In genomic region chr11:78751843-78752203, GRCm38 (mm10) we compare ENCODE assay signal across 8 mouse cellular contexts. TPM values are rescaled to one million over a fixed set of nuclear protein-coding genes. Genes with fewer than 3 reads are reported as not detected.
A peak's percentile ranks its signal among the peaks of the same experiment; 100 is the strongest.
DNase-seq lines count a peak whose midpoint lies in the region; ATAC-seq and TF ChIP-seq lines count a peak whose summit lies in the region.

No protein-coding gene starts in this region.

- H3K4me1 ChIP-seq in kidney, adult 2 months (ENCODE audit: control insufficient read depth, insufficient read depth, low read length): 0 out of 2 replicates have a peak, but pooled peaks cover 2% of the 10 kb centered on the region
- H3K4me1 ChIP-seq in brown adipose tissue, adult 24 weeks (ENCODE audit: control insufficient read depth, insufficient read depth, insufficient read length, low read length): peaks cover 8% of the 10 kb centered on the region
- H3K4me1 ChIP-seq in hindbrain, embryonic 14.5 days (replicated peaks; ENCODE audit: control insufficient read depth, insufficient read depth, low read length): peaks cover 13% of the 10 kb centered on the region
- peaks cover 16% of the 10 kb centered on the region for H3K4me1 ChIP-seq in midbrain, embryonic 13.5 days (replicated peaks)

- H3K27ac ChIP-seq in kidney, adult 2 months (ENCODE audit: insufficient read depth, low read depth, low read length): no peak overlapping the region
- no peak overlapping the region for H3K27ac ChIP-seq in brown adipose tissue, adult 24 weeks (replicated peaks; ENCODE audit: low read depth, low read length)
- peak overlapping the region; percentile 87 for H3K27ac ChIP-seq in hindbrain, embryonic 14.5 days
- peak overlapping the region; percentile 71 for H3K27ac ChIP-seq in midbrain, embryonic 13.5 days

- H3K4me3 ChIP-seq in kidney, adult 2 months (ENCODE audit: insufficient read depth, low read depth, low read length): peak overlapping the region; percentile 92
- H3K4me3 ChIP-seq in brown adipose tissue, adult 24 weeks (ENCODE audit: insufficient read depth, low read depth, low read length): peak overlapping the region; percentile 84
- H3K4me3 ChIP-seq in hindbrain, embryonic 14.5 days (replicated peaks; ENCODE audit: low read length): peak overlapping the region; percentile 70
- peak overlapping the region; percentile 69 for H3K4me3 ChIP-seq in midbrain, embryonic 13.5 days (replicated peaks)

- WGBS in kidney, adult 2 months: 3% methylated on average over 2 of the region's 2 CpGs
- 8% methylated on average over 2 of the region's 2 CpGs for WGBS in hindbrain, embryonic 14.5 days
- WGBS in midbrain, embryonic 13.5 days: 6% methylated on average over 2 of the region's 2 CpGs

- no peak for ATAC-seq in hindbrain, embryonic 14.5 days (ENCODE audit: low FRiP score)
- peak; percentile 73 for ATAC-seq in midbrain, embryonic 13.5 days

- peak overlapping the region; percentile 92 for H3K4me2 ChIP-seq in hindbrain, embryonic 14.5 days (replicated peaks)
- peak overlapping the region; percentile 77 for H3K4me2 ChIP-seq in midbrain, embryonic 13.5 days (replicated peaks)

- H3K9me3 ChIP-seq in hindbrain, embryonic 14.5 days (ENCODE audit: control insufficient read depth, low read length): no peaks in the 10 kb centered on the region
- no peaks in the 10 kb centered on the region for H3K9me3 ChIP-seq in midbrain, embryonic 13.5 days

- DNase-seq in kidney, adult 2 months: no peak
- DNase-seq in kidney, adult 11 months: no peak
- no peak for DNase-seq in hindbrain, embryonic 14.5 days (ENCODE audit: low spot score)
- no peak for DNase-seq in urinary bladder, postnatal 25 days (ENCODE audit: low spot score)
- no peak for DNase-seq in left cerebral cortex, adult 9 months (ENCODE audit: low spot score in 2 of 2)
- DNase-seq in B cell, adult 2 months: no peak

- no peak for TF ChIP-seq POLR2A in kidney, adult 2 months (IDR thresholded peaks at IDR 0.05; ENCODE audit: low read depth, low read length)

- peak overlapping the region; percentile 72 for H3K9ac ChIP-seq in hindbrain, embryonic 14.5 days
- peak overlapping the region; percentile 73 for H3K9ac ChIP-seq in midbrain, embryonic 13.5 days (replicated peaks)

- no peak for TF ChIP-seq CTCF in kidney, adult 2 months (conservative IDR thresholded peaks at IDR 0.05; ENCODE audit: insufficient read depth, insufficient read length, low read depth, low read length)

- no peaks in the 10 kb centered on the region for H3K36me3 ChIP-seq in kidney, adult 2 months (ENCODE audit: control insufficient read depth, insufficient read depth, low read length)
- 0 out of 2 replicates have a peak, but pooled peaks cover 3% of the 10 kb centered on the region for H3K36me3 ChIP-seq in hindbrain, embryonic 14.5 days (replicated peaks; ENCODE audit: control insufficient read depth, insufficient read depth)
- H3K36me3 ChIP-seq in midbrain, embryonic 13.5 days: 0 out of 2 replicates have a peak, but pooled peaks cover 4% of the 10 kb centered on the region

- H3K27me3 ChIP-seq in kidney, adult 2 months (replicated peaks; ENCODE audit: control insufficient read depth, insufficient read depth, low read length): no peaks in the 10 kb centered on the region
- H3K27me3 ChIP-seq in hindbrain, embryonic 14.5 days (ENCODE audit: control insufficient read depth, insufficient read depth, low read length): no peaks in the 10 kb centered on the region
- H3K27me3 ChIP-seq in midbrain, embryonic 13.5 days: no peaks in the 10 kb centered on the region

RNA-seq across cellular contexts. Expression of gene Ccnq, which starts 0.3 kb away (rescaled TPM):
- polyA plus RNA-seq in kidney, adult 2 months (2012; rRNA removed): 56.9 and 60.1 TPM in 2 replicates
- polyA plus RNA-seq in brown adipose tissue, adult 24 weeks (2012; ENCODE audit: insufficient read depth, insufficient read length, missing spikeins): 14.9 and 23.2 TPM in 2 replicates
- polyA plus RNA-seq in hindbrain, embryonic 14.5 days (2014; fragmentation: Nextera tagmentation; extraction: Ambion mirVana): 31.8 and 32.0 TPM in 2 replicates
- 33.2 and 34.3 TPM in 2 replicates for polyA plus RNA-seq in midbrain, embryonic 13.5 days (2015; fragmentation: Nextera tagmentation; extraction: Ambion mirVana)

RNA-seq across cellular contexts. Expression of gene Nlk, which starts 54.6 kb away (rescaled TPM):
- polyA plus RNA-seq in kidney, adult 2 months (2012; rRNA removed): 11.7 and 12.1 TPM in 2 replicates
- 16.8 and 20.5 TPM in 2 replicates for polyA plus RNA-seq in brown adipose tissue, adult 24 weeks (2012; ENCODE audit: insufficient read depth, insufficient read length, missing spikeins)
- 27.4 and 29.3 TPM in 2 replicates for polyA plus RNA-seq in hindbrain, embryonic 14.5 days (2014; fragmentation: Nextera tagmentation; extraction: Ambion mirVana)
- polyA plus RNA-seq in midbrain, embryonic 13.5 days (2015; fragmentation: Nextera tagmentation; extraction: Ambion mirVana): 30.7 and 33.5 TPM in 2 replicates

Comparison
In these comparisons a context has a peak if more than half of its experiments do, and no peak if none do; other contexts are left out.
1. H3K27ac ChIP-seq: peak in hindbrain, embryonic 14.5 days (single experiment) and midbrain, embryonic 13.5 days (single experiment); none in kidney, adult 2 months (single experiment) and brown adipose tissue, adult 24 weeks (single experiment).
2. Peak in every context shown above with its lines, with median percentiles within 50 percentile points of each other: H3K4me3 ChIP-seq.